Mouse (Mus musculus) cerebral cortex, adult 2 months (tissue): ENCODE data around the gene Lrrc15.

Source experiments
- whole genome bisulfite sequencing: fragments of 180-500 bp; shearing (Covaris S2); methylation state at CpG from one replicate; pipeline ENCODE4 v1.1.7; 2018; 5-methylcytosine and 5-hydroxymethylcytosine counted together

Lrrc15 gene

GRCm38 (mm10) chr16:30282844-30283495, at the start of gene Lrrc15:
Gene Lrrc15, minus strand, starts transcription at chr16:30283256.
- WGBS: 16% methylated on average over 34 of the region's 34 CpGs

GRCm38 (mm10) chr16:30310647-30311046, 27.6 kb upstream of the Lrrc15 start, which contains the start of gene Gp5:
Gene Gp5, minus strand, starts transcription at chr16:30310779.

DNA sequence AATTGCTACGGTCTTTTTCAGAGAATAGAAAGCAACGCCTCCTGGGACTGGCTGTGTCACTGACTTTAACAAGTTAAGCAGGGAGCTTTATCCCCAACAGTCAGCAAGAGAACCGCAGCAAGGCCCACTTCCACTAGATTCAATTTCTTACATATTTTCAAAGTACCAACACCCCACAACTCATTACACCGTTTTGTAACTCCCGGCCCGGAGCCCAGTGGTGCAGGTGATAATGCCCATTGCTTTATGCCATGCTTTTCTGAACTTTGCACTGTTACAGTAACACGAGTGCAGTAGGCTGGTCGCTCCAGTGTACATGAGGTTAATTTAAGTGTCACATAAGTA, 27.1 kb upstream of the Lrrc15 start:
- WGBS: 78% methylated on average over 8 of the region's 8 CpGs

- WGBS: 12% methylated on average over 34 of the region's 34 CpGs
Observed at GRCm38 (mm10) chr16:30309395-30310170, 26.5 kb upstream of the Lrrc15 start.

DNA sequence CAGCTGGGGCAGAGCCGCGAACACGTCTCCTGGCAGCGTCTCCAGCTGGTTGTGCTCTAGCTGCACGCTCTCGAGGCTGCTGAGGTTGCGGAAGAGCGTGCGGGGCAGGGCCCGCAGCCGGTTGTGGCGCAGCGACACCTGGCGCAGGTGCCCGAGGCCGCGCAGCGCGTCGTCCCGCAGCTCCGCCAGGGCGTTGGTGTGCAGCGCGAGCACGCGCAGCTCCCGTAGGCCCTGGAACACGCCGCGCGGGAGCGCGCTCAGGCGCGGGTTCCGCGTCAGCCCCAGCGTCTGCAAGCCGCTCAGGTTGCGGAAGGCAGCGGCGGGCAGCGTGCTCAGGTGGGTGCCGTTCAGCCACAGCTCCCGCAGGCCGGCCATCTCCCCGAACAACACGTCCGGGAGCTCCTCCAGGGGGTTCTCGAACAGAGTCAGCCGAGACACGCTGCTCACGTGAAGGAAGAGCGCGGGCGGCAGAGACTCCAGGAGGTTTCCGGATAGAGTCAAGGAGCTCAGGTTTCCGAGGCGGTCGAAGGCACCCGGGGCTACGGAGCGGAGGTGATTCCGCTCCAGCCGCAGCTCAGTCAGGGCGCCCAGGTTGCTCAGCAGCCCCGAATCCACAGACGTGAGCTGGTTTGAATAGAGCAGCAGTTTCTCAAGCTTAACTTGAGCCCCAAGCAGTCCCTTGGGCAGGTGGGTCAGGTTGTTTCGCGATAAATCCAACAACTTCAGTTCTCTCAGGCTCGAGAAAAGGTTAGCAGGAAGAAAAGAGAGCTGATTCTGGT, 25.7 kb upstream of the Lrrc15 start:
- WGBS: under 1% methylated on average over 72 of the region's 72 CpGs

- 29% methylated on average over 29 of the region's 29 CpGs for WGBS
Observed at GRCm38 (mm10) chr16:30307961-30308615, 25.0 kb upstream of the Lrrc15 start.

DNA sequence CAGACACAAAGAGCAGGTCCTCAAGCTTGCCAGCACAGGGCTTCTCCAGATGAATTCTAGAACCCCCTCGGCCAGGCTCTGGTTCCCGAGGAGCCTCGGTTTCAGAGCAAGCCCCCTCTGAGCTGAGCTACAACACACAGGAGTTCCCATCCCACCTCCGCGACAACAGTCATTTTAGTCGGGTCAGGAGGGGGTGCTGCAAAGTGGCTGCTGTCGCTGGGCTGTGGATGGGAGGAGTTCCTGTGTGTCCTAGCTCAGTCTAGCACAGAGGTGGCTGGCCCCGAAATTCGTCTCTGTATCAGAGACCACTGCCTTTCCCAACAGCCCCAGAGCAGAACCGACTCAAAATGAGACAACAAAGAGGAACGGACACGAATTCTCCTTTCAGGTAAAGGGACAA, 24.2 kb upstream of the Lrrc15 start:
- WGBS: 75% methylated on average over 12 of the region's 12 CpGs

DNA sequence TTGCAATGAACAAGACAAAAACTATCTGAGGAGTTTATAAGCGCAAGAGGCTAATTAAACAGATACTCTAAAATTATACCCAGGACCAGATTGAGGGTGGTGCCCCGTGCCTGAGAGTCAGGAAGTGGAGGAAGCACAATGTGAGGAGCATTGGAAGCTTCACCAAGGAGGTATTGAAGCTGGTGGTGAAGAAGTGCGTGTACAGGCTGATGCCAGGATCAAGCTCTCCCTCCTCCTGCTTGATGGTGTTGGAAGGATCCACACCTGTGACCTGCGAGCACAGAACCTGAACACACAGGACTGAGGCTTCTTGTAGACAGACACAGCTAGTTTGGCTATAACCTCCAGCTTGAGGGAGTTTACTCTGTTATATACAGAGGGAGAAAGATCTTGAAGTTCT, 23.0 kb upstream of the Lrrc15 start:
- WGBS: 91% methylated on average over 4 of the region's 4 CpGs

DNA sequence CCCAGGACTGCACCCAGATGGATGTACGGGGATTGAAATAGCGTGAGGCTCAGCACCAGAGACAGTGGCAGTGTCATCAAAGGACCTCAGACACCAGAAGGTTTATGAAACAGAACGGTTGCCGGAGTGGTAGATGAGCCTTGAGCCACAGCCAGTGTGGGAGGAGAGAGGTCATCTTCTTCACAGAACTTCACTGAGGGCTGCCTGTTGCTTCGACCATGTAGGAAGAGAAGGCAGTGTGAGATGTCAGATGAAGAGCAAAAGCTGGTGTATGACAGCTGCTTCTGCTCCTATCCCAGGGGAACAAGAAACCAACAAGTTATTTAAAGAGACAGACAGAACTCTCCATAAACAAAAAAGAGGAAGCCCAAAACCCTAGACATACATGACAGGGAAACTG, 21.2 kb upstream of the Lrrc15 start:
- WGBS: 78% methylated on average over 5 of the region's 5 CpGs

DNA sequence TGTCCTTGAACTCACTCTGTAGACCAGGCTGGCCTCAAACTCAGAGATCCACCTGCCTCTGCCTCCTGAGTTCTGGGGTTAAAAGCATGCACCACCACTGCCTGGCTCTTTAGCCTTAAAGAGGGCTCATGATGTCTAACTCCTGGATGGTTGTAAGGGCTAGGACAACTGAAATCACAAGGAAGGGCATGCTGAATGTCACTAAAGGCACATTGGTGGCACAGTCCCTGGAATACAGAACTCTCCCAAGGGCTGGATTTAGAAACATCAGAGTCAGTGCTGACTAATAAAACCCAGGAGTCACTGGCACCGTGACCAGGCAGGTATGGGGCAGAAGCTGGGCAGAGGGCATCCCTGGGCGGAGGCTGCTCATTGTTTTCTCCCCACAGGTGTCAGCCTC, 20.4 kb upstream of the Lrrc15 start:
- WGBS: 93% methylated on average over 2 of the region's 2 CpGs

GRCm38 (mm10) chr16:30302686-30303085, 19.6 kb upstream of the Lrrc15 start:
- 91% methylated on average over 6 of the region's 6 CpGs for WGBS

DNA sequence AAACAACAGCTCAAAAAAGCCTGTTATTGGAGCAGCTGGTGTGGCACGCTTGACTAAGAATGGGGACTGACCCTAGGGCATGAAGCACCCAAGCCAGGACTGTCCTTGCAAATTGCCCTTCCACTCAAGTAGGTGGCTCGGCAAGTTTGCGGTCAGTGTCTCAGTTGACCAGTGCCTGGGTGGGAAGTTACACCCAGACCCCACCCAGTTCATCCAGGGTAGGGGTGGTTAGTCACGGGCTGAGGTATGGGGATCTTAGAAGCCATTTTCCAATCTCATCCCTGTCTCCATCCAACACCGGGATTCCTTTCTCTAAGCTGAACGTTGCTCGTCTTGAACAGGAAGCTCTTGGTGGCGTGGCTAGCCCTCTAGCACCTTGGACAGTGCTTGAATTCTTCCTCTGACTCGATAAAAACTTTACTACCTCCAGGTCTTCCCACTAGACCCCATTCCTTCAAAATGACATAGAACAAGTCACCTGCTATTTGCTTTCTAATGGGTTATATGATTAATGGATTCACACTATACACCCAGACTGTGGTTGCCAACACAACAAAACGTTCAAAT, 16.7 kb upstream of the Lrrc15 start:
- WGBS: 80% methylated on average over 10 of the region's 10 CpGs

DNA sequence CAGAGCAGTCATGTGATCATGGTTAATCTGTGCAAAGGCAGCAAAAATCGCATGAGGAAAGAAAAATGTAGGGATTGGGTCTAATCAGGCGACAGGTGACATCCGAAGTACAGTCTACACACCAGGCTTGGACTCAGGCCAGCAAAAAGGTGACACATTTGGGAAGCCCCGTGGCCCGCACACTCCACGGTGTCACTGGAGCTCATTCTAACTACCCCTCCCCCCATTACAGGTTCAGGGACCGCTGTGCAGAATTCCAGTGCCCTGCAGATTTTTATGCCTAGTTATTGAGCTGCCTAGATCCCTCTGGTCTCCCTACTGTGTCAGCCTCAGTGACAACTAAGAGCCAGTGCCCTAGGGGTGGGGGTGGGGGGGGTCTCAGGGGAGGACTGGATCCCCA, 14.4 kb upstream of the Lrrc15 start:
- 89% methylated on average over 7 of the region's 7 CpGs for WGBS

DNA sequence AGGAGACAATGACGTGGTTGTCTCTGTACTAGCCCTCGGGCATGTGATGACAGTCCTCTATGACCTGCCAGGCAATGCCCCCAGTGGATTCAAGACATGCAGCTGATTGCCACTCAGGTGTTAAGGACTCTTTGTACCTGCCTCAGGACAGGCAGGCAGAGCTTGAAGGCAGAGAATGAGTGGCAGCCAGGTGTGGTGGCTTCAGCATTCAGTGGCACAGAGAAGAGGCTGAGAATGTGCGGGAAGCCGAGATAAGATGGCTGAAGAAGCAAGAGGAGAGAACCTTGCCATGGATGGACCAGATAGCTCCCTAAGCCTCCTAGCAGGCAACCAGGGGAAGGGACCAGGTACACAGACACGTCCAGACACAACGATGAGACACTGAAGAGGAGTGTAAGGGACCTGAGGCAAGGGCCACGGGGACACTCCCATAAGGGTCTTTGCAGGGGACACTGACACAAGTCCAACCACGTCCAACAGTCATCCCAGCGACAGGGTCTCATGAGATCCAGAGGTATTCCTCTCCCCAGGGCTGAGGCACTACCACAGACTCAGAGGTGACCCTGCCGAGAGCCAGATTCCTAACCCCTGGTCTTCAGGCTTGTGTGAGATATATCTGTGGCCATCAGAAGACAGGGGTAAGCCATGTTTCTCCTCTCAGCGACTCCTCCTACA, 13.7 kb upstream of the Lrrc15 start:
- WGBS: 90% methylated on average over 11 of the region's 11 CpGs

DNA sequence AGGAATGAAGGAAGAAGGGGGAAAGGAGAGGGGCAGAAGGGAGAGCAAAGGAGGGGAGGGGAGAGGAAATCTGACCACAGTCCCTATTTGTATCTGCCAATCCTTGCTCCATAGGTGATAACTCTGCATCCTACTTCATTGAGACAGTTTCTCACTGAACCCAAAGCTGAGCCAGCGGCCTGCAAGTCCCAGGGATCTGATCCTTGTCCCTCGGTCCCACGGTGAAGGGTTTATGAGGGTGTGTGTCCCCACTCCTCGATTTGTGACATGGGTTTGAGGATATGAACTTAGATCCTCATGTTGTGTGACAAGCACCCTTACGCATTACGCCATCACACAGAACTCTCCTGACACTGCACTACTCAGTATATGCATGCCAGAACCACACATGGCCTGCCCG, 12.1 kb upstream of the Lrrc15 start:
- 93% methylated on average over 7 of the region's 7 CpGs for WGBS

GRCm38 (mm10) chr16:30290436-30290835, 7.4 kb upstream of the Lrrc15 start:
- WGBS: 84% methylated on average over 6 of the region's 6 CpGs

DNA sequence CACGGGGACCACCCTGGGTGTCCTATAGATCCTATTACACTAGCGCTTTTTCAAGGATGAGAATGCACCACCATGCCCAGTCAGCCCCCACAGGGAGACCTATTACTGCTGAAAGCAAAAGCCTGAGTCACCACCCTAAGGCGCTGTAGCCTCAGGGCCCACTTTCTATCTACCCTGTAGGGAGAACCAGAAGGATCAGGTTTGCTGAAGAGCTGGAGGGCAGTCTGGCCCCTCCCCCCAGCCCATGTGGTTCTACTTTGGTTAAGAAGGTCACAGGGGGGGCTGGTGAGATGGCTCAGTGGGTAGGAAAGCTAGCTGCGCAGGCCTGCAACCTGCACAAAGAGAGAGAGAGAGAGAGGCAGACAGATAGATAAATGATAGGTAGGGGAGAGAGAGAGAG, 2.6 kb upstream of the Lrrc15 start:
- WGBS: 88% methylated on average over 4 of the region's 4 CpGs

DNA sequence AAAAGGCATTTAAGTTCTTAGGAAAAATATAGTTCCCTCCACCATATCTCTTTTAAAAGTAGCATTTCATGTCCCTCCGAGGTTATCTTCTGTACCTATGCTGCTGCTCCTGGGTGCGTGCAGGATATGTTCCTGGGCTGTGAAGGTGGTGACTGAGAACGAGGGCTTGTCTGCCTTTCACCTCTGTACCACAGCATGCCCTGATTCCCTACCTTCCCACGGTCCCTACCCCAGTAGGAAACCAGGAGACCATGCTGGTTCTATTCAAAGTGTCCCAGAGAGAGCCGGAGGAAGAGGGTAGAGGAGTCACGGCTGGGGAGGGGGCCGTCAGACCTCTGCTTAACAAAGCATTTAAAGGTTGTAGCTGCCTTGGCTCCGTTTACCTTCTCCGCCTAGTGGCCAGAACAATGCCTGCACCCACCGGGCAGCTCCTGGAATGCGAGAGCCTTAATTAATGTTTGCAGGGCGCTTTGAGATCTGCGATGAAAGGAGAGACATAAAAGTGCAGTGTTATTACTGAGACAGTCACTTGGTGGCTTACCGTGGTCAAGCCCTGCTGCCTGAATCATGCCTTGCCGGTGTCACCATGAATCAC, 784 bp upstream of the Lrrc15 start:
- 5% methylated on average over 15 of the region's 15 CpGs for WGBS

- 53% methylated on average over 4 of the region's 4 CpGs for WGBS
Observed at GRCm38 (mm10) chr16:30280676-30281297, 2.3 kb downstream of the Lrrc15 start.

DNA sequence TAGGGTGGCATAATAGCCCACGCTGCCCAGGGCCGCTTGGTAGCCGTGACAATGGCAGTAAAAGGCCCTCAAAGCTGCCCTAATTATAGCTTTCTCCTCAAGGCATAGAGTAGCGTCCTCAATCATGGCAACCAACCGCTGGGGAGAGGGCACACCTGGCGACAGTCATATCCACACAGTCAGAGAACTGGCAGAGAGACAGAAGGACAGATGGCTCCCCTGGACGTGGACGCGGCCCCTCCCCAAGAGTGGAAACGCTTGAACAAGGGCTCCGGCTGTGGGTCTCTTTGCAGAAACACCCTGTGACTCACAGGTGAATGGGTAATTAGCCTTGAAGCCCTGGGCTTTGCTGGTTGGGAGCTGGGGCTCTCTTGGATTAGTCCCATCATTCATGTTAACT, 4.7 kb downstream of the Lrrc15 start:
- WGBS: 73% methylated on average over 11 of the region's 11 CpGs
